Mouse (Mus musculus): ENCODE data around the gene Gpr19. TPM values are rescaled to one million over a fixed set of nuclear protein-coding genes. Genes with fewer than 3 reads are reported as not detected.

Gene Gpr19
- polyA plus RNA-seq, 1 experiment from 2014 or later: 12.1 TPM

DNA sequence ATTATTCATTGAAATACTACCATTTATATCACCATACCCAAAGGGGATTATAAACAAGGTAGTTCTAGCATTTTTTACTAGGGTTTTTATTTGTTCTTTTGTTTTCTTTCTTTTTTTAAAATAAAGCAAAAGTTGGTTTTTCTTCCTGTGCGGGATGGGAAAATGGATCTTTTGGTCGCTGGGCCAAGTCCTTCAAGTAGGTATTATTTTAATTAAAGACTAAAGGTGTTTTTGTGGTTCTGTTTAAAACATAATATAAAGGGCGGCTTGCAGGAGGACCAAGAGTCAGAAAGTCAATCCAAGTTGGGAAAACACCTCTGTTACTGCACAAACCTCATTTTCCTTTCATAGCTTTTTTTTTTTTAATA, 27.9 kb upstream of the Gpr19 start:
- no peaks in the 10 kb centered on the region for H3K9me3 ChIP-seq (ENCODE audit: control insufficient read depth, low read length)
- WGBS: 32% methylated on average over 3 of the region's 3 CpGs
- peaks cover 24% of the 10 kb centered on the region; the same call in 1 of the 2 replicates for H3K4me1 ChIP-seq (ENCODE audit: control insufficient read depth, insufficient read depth, low read length)
- H3K4me2 ChIP-seq (replicated peaks; ENCODE audit: low read depth, low read length): peak overlapping the region; percentile 91
- no peaks in the 10 kb centered on the region for H3K27me3 ChIP-seq (ENCODE audit: control insufficient read depth, insufficient read depth, low read length)
- no peak overlapping the region for H3K27ac ChIP-seq (ENCODE audit: low read depth, low read length)
- H3K4me3 ChIP-seq (ENCODE audit: low read length): peak overlapping the region; percentile 55
- peaks cover 10% of the 10 kb centered on the region; the same call in 1 of the 2 replicates for H3K36me3 ChIP-seq (ENCODE audit: control insufficient read depth, insufficient read depth, low read length)
- ATAC-seq (ENCODE audit: low FRiP score, low TSS enrichment): no peak
- H3K9ac ChIP-seq (ENCODE audit: low read depth, low read length): peak overlapping the region; percentile 76

DNA sequence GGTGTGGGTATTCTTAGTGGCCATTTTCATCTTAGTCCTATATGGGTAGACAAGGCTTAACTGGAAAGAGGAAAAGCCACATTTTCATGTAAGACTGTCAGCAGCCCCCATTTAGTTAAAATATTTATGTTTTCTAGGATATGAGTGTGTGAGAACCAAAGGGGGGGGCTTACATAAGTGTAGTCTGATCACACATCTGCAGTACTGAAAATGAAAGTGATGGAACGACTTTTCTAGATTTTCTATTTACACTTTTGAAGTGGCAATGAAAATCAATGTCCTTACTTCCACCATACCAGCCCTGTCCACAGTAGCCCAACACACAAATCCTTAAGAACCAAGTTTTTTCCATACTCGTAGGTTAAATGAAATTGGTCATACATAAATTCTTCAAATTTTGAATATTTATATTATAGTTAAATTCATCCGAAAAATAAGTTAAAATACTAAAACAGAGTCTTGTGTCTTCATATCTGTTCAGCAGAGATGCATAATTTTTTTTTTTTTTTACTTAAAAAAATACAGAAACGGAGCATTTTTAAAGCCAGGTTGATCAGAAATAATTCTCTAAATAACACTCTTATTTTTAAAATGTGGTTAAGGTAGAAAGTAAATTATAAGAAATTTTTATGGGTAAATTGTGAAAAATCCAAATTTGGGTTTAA, 27.4 kb upstream of the Gpr19 start:
- no peaks in the 10 kb centered on the region for H3K9me3 ChIP-seq (ENCODE audit: control insufficient read depth, low read length)
- H3K36me3 ChIP-seq (ENCODE audit: control insufficient read depth, insufficient read depth, low read length): peaks cover 10% of the 10 kb centered on the region; the same call in 1 of the 2 replicates
- H3K4me2 ChIP-seq (replicated peaks; ENCODE audit: low read depth, low read length): no peak overlapping the region
- 85% methylated on average over 4 of the region's 4 CpGs for WGBS
- peaks cover 24% of the 10 kb centered on the region; the same call in 1 of the 2 replicates for H3K4me1 ChIP-seq (ENCODE audit: control insufficient read depth, insufficient read depth, low read length)
- H3K4me3 ChIP-seq (ENCODE audit: low read length): no peak overlapping the region
- no peak overlapping the region for H3K27ac ChIP-seq (ENCODE audit: low read depth, low read length)
- no peak overlapping the region for H3K9ac ChIP-seq (ENCODE audit: low read depth, low read length)
- ATAC-seq (ENCODE audit: low FRiP score, low TSS enrichment): no peak
- H3K27me3 ChIP-seq (ENCODE audit: control insufficient read depth, insufficient read depth, low read length): no peaks in the 10 kb centered on the region

DNA sequence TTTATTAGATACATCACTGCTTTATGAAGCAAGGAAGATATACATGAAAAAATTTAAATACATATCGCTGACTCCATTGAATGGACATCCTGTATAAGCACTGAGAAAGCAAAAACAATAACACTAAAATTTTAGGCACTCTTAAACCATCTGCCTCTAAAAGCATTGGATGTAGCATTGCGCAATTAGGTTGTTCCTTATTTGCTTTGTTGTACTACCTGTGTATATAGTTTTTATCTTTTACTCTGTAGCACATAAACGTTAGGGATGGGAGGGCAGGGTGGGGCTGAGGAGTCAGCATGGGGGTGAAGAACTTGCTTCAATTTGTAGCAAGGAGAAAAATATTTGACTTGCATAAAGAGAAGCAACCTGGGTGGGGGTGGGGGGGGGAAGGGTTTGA, 25.9 kb upstream of the Gpr19 start:
- Histone ChIP-seq H3K4me1 (ENCODE audit: control insufficient read depth, insufficient read depth, low read length) (peaks cover 12% of the 10 kb centered on the region; the same call in 1 of the 2 replicates), H3K27ac (ENCODE audit: low read depth, low read length) (no peak overlapping the region), H3K36me3 (ENCODE audit: control insufficient read depth, insufficient read depth, low read length) (peaks cover 10% of the 10 kb centered on the region; the same call in 1 of the 2 replicates), H3K9me3 (ENCODE audit: control insufficient read depth, low read length) (no peaks in the 10 kb centered on the region), H3K9ac (ENCODE audit: low read depth, low read length) (no peak overlapping the region), H3K27me3 (ENCODE audit: control insufficient read depth, insufficient read depth, low read length) (no peaks in the 10 kb centered on the region), H3K4me2 (replicated peaks; ENCODE audit: low read depth, low read length) (no peak overlapping the region), H3K4me3 (ENCODE audit: low read length) (no peak overlapping the region)
- no peak for ATAC-seq (ENCODE audit: low FRiP score, low TSS enrichment)
- 81% methylated on average over 3 of the region's 3 CpGs for WGBS

DNA sequence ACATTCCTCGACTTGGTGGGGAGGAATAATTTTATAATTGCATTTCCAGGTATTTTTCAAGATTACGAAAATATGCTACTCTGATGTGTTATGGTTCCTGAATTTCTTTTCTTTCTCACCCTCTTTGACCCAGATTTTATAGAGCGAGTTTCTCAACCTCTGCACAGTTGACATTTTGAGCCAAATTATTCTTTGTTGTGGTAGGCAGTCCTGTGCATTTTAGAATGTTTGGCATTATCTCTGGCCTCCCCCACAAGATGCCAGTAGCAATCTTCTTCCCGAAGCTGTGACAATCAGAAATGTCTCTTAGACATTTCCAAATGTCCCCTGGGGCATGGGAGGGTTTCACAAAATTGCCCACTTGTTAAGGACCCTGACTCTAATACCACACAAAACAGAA, 25.3 kb upstream of the Gpr19 start:
- Histone ChIP-seq H3K4me2 (replicated peaks; ENCODE audit: low read depth, low read length) (no peak overlapping the region), H3K4me3 (ENCODE audit: low read length) (no peak overlapping the region), H3K4me1 (ENCODE audit: control insufficient read depth, insufficient read depth, low read length) (peaks cover 12% of the 10 kb centered on the region; the same call in 1 of the 2 replicates), H3K27me3 (ENCODE audit: control insufficient read depth, insufficient read depth, low read length) (no peaks in the 10 kb centered on the region), H3K27ac (ENCODE audit: low read depth, low read length) (no peak overlapping the region), H3K36me3 (ENCODE audit: control insufficient read depth, insufficient read depth, low read length) (peaks cover 10% of the 10 kb centered on the region; the same call in 1 of the 2 replicates), H3K9me3 (ENCODE audit: control insufficient read depth, low read length) (no peaks in the 10 kb centered on the region), H3K9ac (ENCODE audit: low read depth, low read length) (no peak overlapping the region)
- no peak for ATAC-seq (ENCODE audit: low FRiP score, low TSS enrichment)
- 81% methylated on average over 4 of the region's 4 CpGs for WGBS

DNA sequence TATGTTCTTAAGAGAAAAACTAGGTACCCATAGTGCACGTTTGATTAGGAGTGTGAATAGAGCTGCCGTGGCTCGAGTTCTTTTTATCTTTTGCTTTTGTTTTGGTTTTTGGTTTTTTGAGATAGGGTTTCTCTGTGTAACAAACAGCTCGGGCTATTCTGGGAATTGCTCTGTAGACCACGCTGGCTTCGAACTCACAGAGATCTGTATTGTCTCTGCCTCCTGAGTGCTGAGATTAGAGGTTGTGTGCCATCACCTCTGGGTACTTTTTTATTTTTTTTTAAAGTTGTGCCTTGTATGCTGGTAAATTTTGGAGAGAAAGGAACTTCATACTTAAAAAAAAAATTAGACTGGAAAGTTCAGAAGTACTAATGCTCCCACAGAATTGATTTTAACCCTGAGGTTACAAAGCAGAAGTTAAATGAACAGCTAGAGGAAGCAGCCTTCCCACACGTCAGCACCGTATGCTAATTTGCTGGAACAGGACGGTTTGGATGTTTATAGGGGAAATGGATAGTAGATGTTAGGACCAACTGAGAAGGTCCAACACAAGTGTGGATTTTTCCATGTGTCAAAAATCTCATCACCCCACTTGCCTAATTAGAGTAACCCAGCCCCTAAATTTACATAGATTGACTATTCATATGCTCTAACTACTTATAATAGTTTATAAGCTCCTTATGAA, 24.3 kb upstream of the Gpr19 start:
- Histone ChIP-seq H3K4me2 (replicated peaks; ENCODE audit: low read depth, low read length) (peak overlapping the region; percentile 94), H3K27ac (ENCODE audit: low read depth, low read length) (no peak overlapping the region), H3K27me3 (ENCODE audit: control insufficient read depth, insufficient read depth, low read length) (no peaks in the 10 kb centered on the region), H3K9me3 (ENCODE audit: control insufficient read depth, low read length) (no peaks in the 10 kb centered on the region), H3K36me3 (ENCODE audit: control insufficient read depth, insufficient read depth, low read length) (peaks cover 10% of the 10 kb centered on the region; the same call in 1 of the 2 replicates), H3K9ac (ENCODE audit: low read depth, low read length) (no peak overlapping the region; the same call in 1 of the 2 replicates), H3K4me1 (ENCODE audit: control insufficient read depth, insufficient read depth, low read length) (peaks cover 12% of the 10 kb centered on the region; the same call in 1 of the 2 replicates), H3K4me3 (ENCODE audit: low read length) (peak overlapping the region; percentile 94)
- no peak for ATAC-seq (ENCODE audit: low FRiP score, low TSS enrichment)
- WGBS: 67% methylated on average over 9 of the region's 9 CpGs

DNA sequence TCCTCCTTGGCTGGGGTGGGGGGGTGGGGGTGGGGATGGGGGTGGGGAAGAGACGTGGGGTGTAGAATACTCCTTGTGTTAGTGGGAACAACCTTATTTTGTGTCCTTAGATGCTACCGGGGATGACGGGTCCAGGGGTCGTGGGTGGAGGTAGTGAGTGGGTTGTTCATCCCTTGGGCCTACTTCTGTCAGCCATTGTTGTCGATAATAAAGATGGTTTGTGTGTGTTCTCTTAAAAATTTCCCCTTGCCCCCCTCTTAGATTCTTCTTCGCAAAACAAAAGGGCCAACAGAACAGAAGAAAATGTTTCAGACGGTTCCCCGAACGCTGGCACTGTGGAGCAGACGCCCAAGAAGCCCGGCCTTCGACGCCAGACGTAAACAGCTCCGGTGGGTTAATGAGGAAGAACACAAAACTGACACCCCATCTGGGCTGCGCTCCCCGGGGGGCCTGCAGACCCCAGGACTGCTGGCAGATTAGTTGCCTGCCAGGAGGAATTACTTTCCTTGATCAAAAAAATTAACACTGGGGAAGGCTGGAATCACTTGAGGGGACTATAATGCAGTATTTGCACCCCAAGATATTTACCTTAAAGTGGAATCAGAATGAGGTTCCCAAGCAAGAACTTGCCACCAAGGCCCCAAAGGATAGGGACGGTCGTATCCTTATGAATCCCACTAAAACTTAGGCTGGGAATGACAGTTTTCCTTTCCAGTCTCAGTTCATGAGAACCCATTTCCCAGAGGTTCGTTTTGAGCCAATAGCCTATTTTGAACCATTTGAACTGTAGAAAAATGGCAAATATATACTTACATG, 23.5 kb upstream of the Gpr19 start:
- Histone ChIP-seq H3K27ac (ENCODE audit: low read depth, low read length) (no peak overlapping the region), H3K27me3 (ENCODE audit: control insufficient read depth, insufficient read depth, low read length) (no peaks in the 10 kb centered on the region), H3K4me3 (ENCODE audit: low read length) (peak overlapping the region; percentile 94), H3K36me3 (ENCODE audit: control insufficient read depth, insufficient read depth, low read length) (peaks cover 10% of the 10 kb centered on the region; the same call in 1 of the 2 replicates), H3K9ac (ENCODE audit: low read depth, low read length) (peak overlapping the region; percentile 83), H3K4me1 (ENCODE audit: control insufficient read depth, insufficient read depth, low read length) (peaks cover 7% of the 10 kb centered on the region; the same call in 1 of the 2 replicates), H3K4me2 (replicated peaks; ENCODE audit: low read depth, low read length) (peak overlapping the region; percentile 94), H3K9me3 (ENCODE audit: control insufficient read depth, low read length) (no peaks in the 10 kb centered on the region)
- no peak for ATAC-seq (ENCODE audit: low FRiP score, low TSS enrichment)
- 10% methylated on average over 20 of the region's 20 CpGs for WGBS

DNA sequence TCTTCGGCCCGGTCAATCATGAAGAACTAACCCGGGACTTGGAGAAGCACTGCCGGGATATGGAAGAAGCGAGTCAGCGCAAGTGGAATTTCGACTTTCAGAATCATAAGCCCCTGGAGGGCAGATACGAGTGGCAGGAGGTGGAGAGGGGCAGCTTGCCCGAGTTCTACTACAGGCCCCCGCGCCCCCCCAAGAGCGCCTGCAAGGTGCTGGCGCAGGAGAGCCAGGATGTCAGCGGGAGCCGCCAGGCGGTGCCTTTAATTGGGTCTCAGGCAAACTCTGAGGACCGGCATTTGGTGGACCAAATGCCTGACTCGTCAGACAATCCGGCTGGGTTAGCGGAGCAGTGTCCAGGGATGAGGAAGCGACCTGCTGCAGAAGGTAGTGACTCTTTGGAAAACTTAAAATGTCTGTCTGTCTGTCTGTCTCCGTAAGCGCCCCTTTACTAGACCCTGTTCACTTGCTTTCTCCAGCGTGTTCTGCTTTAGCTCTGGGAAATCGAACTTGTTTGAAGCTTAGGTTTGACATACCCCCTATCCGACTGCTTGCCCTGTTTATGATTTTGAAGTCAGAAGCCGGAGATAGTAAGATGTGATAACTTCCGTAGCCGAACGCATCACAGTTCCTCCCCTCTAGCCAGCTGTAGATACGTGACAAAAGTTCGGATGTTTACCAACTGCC, 22.8 kb upstream of the Gpr19 start:
- peaks cover 7% of the 10 kb centered on the region; the same call in 1 of the 2 replicates for H3K4me1 ChIP-seq (ENCODE audit: control insufficient read depth, insufficient read depth, low read length)
- peak overlapping the region; percentile 95 for H3K27ac ChIP-seq (ENCODE audit: low read depth, low read length)
- no peaks in the 10 kb centered on the region for H3K27me3 ChIP-seq (ENCODE audit: control insufficient read depth, insufficient read depth, low read length)
- peak overlapping the region; percentile 94 for H3K4me3 ChIP-seq (ENCODE audit: low read length)
- WGBS: under 1% methylated on average over 32 of the region's 32 CpGs
- peaks cover 10% of the 10 kb centered on the region; the same call in 1 of the 2 replicates for H3K36me3 ChIP-seq (ENCODE audit: control insufficient read depth, insufficient read depth, low read length)
- peak overlapping the region; percentile 94 for H3K4me2 ChIP-seq (replicated peaks; ENCODE audit: low read depth, low read length)
- peak overlapping the region; percentile 83 for H3K9ac ChIP-seq (ENCODE audit: low read depth, low read length)
- no peaks in the 10 kb centered on the region for H3K9me3 ChIP-seq (ENCODE audit: control insufficient read depth, low read length)
- ATAC-seq (ENCODE audit: low FRiP score, low TSS enrichment): no peak

DNA sequence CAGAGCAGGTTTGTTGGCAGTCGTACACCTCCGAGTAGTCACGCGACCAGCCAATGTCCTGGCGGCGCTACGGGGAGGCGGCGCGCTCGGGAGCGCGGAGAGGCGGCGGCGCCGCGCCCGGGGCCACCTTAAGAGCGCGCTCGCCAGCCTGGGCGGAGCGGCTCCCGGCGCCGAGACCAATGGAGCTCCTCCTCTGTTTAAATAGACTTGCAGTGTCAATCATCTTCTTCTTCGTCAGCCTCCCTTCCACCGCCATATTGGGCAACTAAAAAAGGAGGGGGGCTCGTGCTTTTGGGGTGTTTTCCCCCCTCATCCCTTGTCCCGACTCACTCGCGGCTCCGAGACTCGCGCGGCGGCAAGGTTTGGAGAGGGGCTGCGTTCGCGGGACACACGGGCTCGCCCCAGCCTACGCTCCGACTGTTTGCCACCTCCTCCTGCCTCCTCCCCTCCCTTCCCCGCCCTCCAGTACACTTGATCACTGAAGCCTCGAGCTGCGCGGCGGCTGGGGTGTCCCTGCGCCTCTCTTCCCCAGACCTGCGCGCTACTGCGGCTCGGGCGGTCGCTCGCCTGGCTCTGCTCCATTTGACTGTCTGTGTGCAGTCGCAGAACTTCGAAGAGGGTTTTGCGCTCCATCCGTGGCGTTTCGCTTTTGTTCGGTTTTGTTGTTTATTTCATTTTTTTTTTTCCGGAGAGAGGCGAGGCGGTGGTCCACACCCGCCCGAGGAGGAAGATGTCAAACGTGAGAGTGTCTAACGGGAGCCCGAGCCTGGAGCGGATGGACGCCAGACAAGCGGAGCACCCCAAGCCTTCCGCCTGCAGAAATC, 22.0 kb upstream of the Gpr19 start, which contains the start of gene Cdkn1b:
TSS of gene Cdkn1b (plus strand) at position 212 of the 824 bp plus-strand sequence.
- Histone ChIP-seq H3K9ac (ENCODE audit: low read depth, low read length) (peak within 1 kb of the TSS; percentile 83), H3K4me3 (ENCODE audit: low read length) (peak within 1 kb of the TSS; percentile 94), H3K27ac (ENCODE audit: low read depth, low read length) (peak within 1 kb of the TSS; percentile 95), H3K4me2 (replicated peaks; ENCODE audit: low read depth, low read length) (peak within 1 kb of the TSS; percentile 94), H3K9me3 (ENCODE audit: control insufficient read depth, low read length) (no peaks in the 10 kb centered on the region), H3K4me1 (ENCODE audit: control insufficient read depth, insufficient read depth, low read length) (peaks cover 7% of the 10 kb centered on the region; the same call in 1 of the 2 replicates), H3K27me3 (ENCODE audit: control insufficient read depth, insufficient read depth, low read length) (no peaks in the 10 kb centered on the region), H3K36me3 (ENCODE audit: control insufficient read depth, insufficient read depth, low read length) (peaks cover 10% of the 10 kb centered on the region; the same call in 1 of the 2 replicates)
- under 1% methylated on average over 77 of the region's 77 CpGs for WGBS
- ATAC-seq (ENCODE audit: low FRiP score, low TSS enrichment): peak; percentile 95
